Mouse (Mus musculus) megakaryocyte, embryonic 14.5 days (primary cell): ENCODE measurements at regions not wholly inside any gene's neighbourhood (a gene's known extent, or its start where the extent isn't known, plus 50 kb on each side); places are given as distances from the start of the nearest gene placed in this dataset.

Experiments
- FLI1 ChIP-seq: IDR thresholded peaks from 2 replicates; pipeline ENCODE4 v1.6.1; 2012; ENCODE audit warnings: low read length, inconsistent platforms, mixed read lengths
- GATA1 ChIP-seq: IDR thresholded peaks from 3 replicates; pipeline ENCODE4 v1.6.1; 2012; ENCODE audit warnings: mixed read lengths, low read length, inconsistent platforms, borderline replicate concordance

DNA sequence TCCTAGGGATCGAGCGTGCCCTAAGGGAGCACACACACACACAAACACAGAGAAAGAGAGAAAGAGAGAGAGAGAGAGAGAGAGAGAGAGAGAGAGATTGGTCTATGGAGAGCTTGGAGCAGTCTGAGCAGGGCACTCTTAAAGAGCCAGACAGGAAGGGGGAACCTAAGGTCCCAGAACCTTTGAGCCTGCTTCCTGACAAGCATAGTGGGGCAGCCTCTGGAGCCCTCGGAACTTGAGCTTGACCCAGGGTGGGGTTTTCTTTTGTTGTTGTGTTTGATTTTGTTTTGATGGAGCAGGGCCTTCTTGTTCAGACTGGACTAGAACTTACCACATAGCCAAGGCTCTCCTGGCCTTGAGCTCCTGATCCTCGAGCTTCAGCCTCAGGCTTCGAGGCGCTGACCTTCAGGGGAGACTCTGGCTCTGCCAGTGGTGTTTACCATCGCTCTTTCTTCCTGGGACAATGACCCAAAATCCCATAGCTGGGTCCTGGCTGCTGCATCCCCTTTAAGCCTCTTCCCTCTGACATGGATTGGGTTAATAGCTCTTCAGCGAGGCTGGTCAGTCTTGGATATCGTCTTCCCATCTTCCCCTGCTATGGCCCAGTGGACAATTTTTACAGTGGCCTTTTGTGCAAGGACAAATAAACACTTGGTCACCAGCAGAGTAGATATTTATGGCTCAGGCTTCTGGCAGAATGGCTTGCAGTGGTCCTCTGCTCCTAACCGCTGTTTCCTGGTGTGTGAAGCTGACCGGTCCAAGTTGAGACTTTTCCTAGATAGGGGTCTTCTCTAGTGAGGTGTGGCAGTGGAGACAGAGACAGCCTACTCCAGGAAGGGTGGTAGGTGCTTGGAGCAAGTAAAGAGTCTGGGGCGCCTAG, 110.1 kb upstream of the Haao start:
- TF ChIP-seq GATA1: no peak
- no peak for TF ChIP-seq FLI1
